Mouse (Mus musculus): ENCODE results near the gene Mamdc4.

- TF ChIP-seq CTCF (conservative IDR thresholded peaks at IDR 0.05; ENCODE audit: low read length) (no peak), POU5F1 (IDR thresholded peaks at IDR 0.05; ENCODE audit: borderline replicate concordance, low read length) (no peak)
Measured at GRCm38 (mm10) chr2:25577951-25578795, 3.5 kb upstream of the Mamdc4 start.

Measured in E14TG2a.4 (cell line).